Mouse (Mus musculus) urinary bladder, postnatal 10 days (tissue): ENCODE data around the gene Zfp185.
"Not testable (repeated sequence)": the region's sequence is repeated elsewhere in the genome, so short reads cannot be mapped to it uniquely, and the experiment has no call there.

ENCODE experiments used
- DNase-seq: peaks from one replicate; pipeline ENCODE4 v3.0.0; 2022; ENCODE audit warnings: low spot score

Gene Zfp185

GRCm38 (mm10) chrX:73063512-73064414 is 76.6 kb downstream of the Zfp185 start:
- no peak for DNase-seq

- no peak for DNase-seq
These were observed 77.3 kb downstream of the Zfp185 start, which contains the start of gene Pnma3 for GRCm38 (mm10) chrX:73064415-73064793. Gene Pnma3, plus strand, starts transcription at chrX:73064787.

- DNase-seq: not testable (repeated sequence)
These were observed 79.7 kb downstream of the Zfp185 start for GRCm38 (mm10) chrX:73066765-73067312.
